Mouse (Mus musculus): ENCODE data around the gene Zfhx3.

GRCm38 (mm10) chr8:108909035-108909434 lies 966.6 kb downstream of the Zfhx3 start:
- TF ChIP-seq MYB (IDR thresholded peaks at IDR 0.05; ENCODE audit: low read depth, low read length) (no peak), ZNF384 (IDR thresholded peaks at IDR 0.05; ENCODE audit: low read depth, low read length) (no peak), ZC3H11A (IDR thresholded peaks at IDR 0.05; ENCODE audit: low read depth, low read length) (no peak), EP300 (IDR thresholded peaks at IDR 0.05; ENCODE audit: low read depth in 1 of 2, low read length in 2 of 2) (no peak), UBTF (IDR thresholded peaks at IDR 0.05; ENCODE audit: borderline replicate concordance, insufficient read depth, low read depth, low read length) (no peak), MAZ (IDR thresholded peaks at IDR 0.05; ENCODE audit: low read depth, low read length) (no peak), RCOR1 (IDR thresholded peaks at IDR 0.05; ENCODE audit: low read depth, low read length) (no peak), GATA1 (IDR thresholded peaks at IDR 0.05; ENCODE audit: low read depth, low read length) (no peak), POLR2AphosphoS2 (IDR thresholded peaks at IDR 0.05; ENCODE audit: low read length) (no peak), SMC3 (IDR thresholded peaks at IDR 0.05; ENCODE audit: low read depth, low read length) (no peak)

Data from MEL (cell line).